Mouse (Mus musculus): ENCODE data around the gene 4930447C04Rik.

- no peak for TF ChIP-seq EP300 (IDR thresholded peaks at IDR 0.05)
- TF ChIP-seq CTCF (IDR thresholded peaks at IDR 0.05): peak; percentile 71
Measured at GRCm38 (mm10) chr12:72847725-72848124, 92.8 kb downstream of the 4930447C04Rik start.
